Mouse (Mus musculus): ENCODE measurements around the gene V1ra8. TPM values are rescaled to one million over a fixed set of nuclear protein-coding genes. Genes with fewer than 3 reads are reported as not detected.
"Not testable (repeated sequence)": the region's sequence is repeated elsewhere in the genome, so short reads cannot be mapped to it uniquely, and the experiment has no call there.

V1ra8 gene
- polyA plus RNA-seq (2016; fragmentation: Nextera tagmentation; extraction: Ambion mirVana): not detected in 2 replicates

- H3K9me3 ChIP-seq (replicated peaks); H3K36me3 ChIP-seq; H3K27me3 ChIP-seq (replicated peaks); H3K4me3 ChIP-seq; ATAC-seq (ENCODE audit: insufficient number of reproducible peaks, low FRiP score); H3K4me1 ChIP-seq (replicated peaks); H3K9ac ChIP-seq; H3K27ac ChIP-seq (ENCODE audit: poor library complexity, severe bottlenecking); H3K4me2 ChIP-seq: not testable (repeated sequence)
- WGBS: 79% methylated on average over 2 of the region's 2 CpGs
Measured at GRCm38 (mm10) chr6:90202493-90202892, at the start of gene V1ra8. Gene V1ra8, plus strand, starts transcription at chr6:90202793.

- H3K27ac ChIP-seq (ENCODE audit: poor library complexity, severe bottlenecking): no peak overlapping the region
- 80% methylated on average over 3 of the region's 3 CpGs for WGBS
- no peak overlapping the region for H3K4me2 ChIP-seq
- 0 out of 2 replicates have a peak, but pooled peaks cover 3% of the 10 kb centered on the region for H3K9me3 ChIP-seq (replicated peaks)
- ATAC-seq (ENCODE audit: insufficient number of reproducible peaks, low FRiP score): no peak
- no peak overlapping the region for H3K4me3 ChIP-seq
- H3K4me1 ChIP-seq (replicated peaks): no peaks in the 10 kb centered on the region
- no peaks in the 10 kb centered on the region for H3K36me3 ChIP-seq
- no peak overlapping the region for H3K9ac ChIP-seq
- H3K27me3 ChIP-seq (replicated peaks): no peaks in the 10 kb centered on the region
Measured at GRCm38 (mm10) chr6:90160139-90160538, 42.5 kb upstream of the V1ra8 start.

GRCm38 (mm10) chr6:90174508-90174907, 28.1 kb upstream of the V1ra8 start, which contains the start of gene Vmn1r52:
Gene Vmn1r52, plus strand, starts transcription at chr6:90174808.
- no peak within 1 kb of the TSS for H3K4me2 ChIP-seq

GRCm38 (mm10) chr6:90224338-90224737, 21.7 kb downstream of the V1ra8 start, which contains the start of gene Vmn1r53:
Gene Vmn1r53, minus strand, starts transcription at chr6:90224438.
- no peak within 1 kb of the TSS for H3K9ac ChIP-seq
- no peak for ATAC-seq (ENCODE audit: insufficient number of reproducible peaks, low FRiP score)
- H3K4me2 ChIP-seq: no peak within 1 kb of the TSS
- no peak within 1 kb of the TSS for H3K27ac ChIP-seq (ENCODE audit: poor library complexity, severe bottlenecking)
- no peaks in the 10 kb centered on the region for H3K36me3 ChIP-seq
- no peaks in the 10 kb centered on the region for H3K4me1 ChIP-seq (replicated peaks)
- peaks cover 8% of the 10 kb centered on the region for H3K9me3 ChIP-seq (replicated peaks)
- WGBS: 72% methylated on average over 1 of the region's 1 CpGs
- H3K27me3 ChIP-seq (replicated peaks): no peaks in the 10 kb centered on the region
- no peak within 1 kb of the TSS for H3K4me3 ChIP-seq

More at GRCm38 (mm10) chr6:90174508-90174907, 28.1 kb upstream of the V1ra8 start, which contains the start of gene Vmn1r52:
- H3K27me3 ChIP-seq (replicated peaks): no peaks in the 10 kb centered on the region
- H3K9me3 ChIP-seq (replicated peaks): 0 out of 2 replicates have a peak, but pooled peaks cover 5% of the 10 kb centered on the region
- no peaks in the 10 kb centered on the region for H3K4me1 ChIP-seq (replicated peaks)
- no peak within 1 kb of the TSS for H3K9ac ChIP-seq
- H3K4me3 ChIP-seq: no peak within 1 kb of the TSS
- H3K36me3 ChIP-seq: no peaks in the 10 kb centered on the region
- ATAC-seq (ENCODE audit: insufficient number of reproducible peaks, low FRiP score): no peak
- 57% methylated on average over 2 of the region's 2 CpGs for WGBS
- no peak within 1 kb of the TSS for H3K27ac ChIP-seq (ENCODE audit: poor library complexity, severe bottlenecking)

- H3K36me3 ChIP-seq; ATAC-seq (ENCODE audit: insufficient number of reproducible peaks, low FRiP score); H3K9ac ChIP-seq; H3K4me2 ChIP-seq; H3K27ac ChIP-seq (ENCODE audit: poor library complexity, severe bottlenecking); H3K4me3 ChIP-seq; H3K27me3 ChIP-seq (replicated peaks); H3K4me1 ChIP-seq (replicated peaks): not testable (repeated sequence)
- peaks cover 20% of the 10 kb centered on the region for H3K9me3 ChIP-seq (replicated peaks)
- WGBS: 80% methylated on average over 4 of the region's 4 CpGs
Measured at GRCm38 (mm10) chr6:90232114-90232513, 29.5 kb downstream of the V1ra8 start.

- H3K4me2 ChIP-seq: no peak overlapping the region
- H3K9ac ChIP-seq: no peak overlapping the region
- peaks cover 20% of the 10 kb centered on the region for H3K9me3 ChIP-seq (replicated peaks)
- no peaks in the 10 kb centered on the region for H3K4me1 ChIP-seq (replicated peaks)
- H3K4me3 ChIP-seq: no peak overlapping the region
- no peaks in the 10 kb centered on the region for H3K36me3 ChIP-seq
- no peak for ATAC-seq (ENCODE audit: insufficient number of reproducible peaks, low FRiP score)
- H3K27ac ChIP-seq (ENCODE audit: poor library complexity, severe bottlenecking): no peak overlapping the region
- H3K27me3 ChIP-seq (replicated peaks): no peaks in the 10 kb centered on the region
- 44% methylated on average over 27 of the region's 27 CpGs for WGBS
Measured at GRCm38 (mm10) chr6:90232681-90233080, 30.1 kb downstream of the V1ra8 start.

GRCm38 (mm10) chr6:90244019-90244418, 41.4 kb downstream of the V1ra8 start:
- Histone ChIP-seq H3K9ac (no peak overlapping the region), H3K36me3 (no peaks in the 10 kb centered on the region), H3K27me3 (replicated peaks) (no peaks in the 10 kb centered on the region), H3K4me1 (replicated peaks) (no peaks in the 10 kb centered on the region), H3K27ac (ENCODE audit: poor library complexity, severe bottlenecking) (no peak overlapping the region), H3K4me2 (no peak overlapping the region), H3K9me3 (replicated peaks) (no peaks in the 10 kb centered on the region), H3K4me3 (no peak overlapping the region)
- ATAC-seq (ENCODE audit: insufficient number of reproducible peaks, low FRiP score): no peak
- WGBS: 66% methylated on average over 3 of the region's 3 CpGs

GRCm38 (mm10) chr6:90246000-90246399, 43.4 kb downstream of the V1ra8 start, which contains the start of gene Vmn1r54:
Gene Vmn1r54, plus strand, starts transcription at chr6:90246300.
- 60% methylated on average over 1 of the region's 1 CpGs for WGBS
- Histone ChIP-seq H3K9ac (no peak within 1 kb of the TSS), H3K4me2 (no peak within 1 kb of the TSS), H3K9me3 (replicated peaks) (no peaks in the 10 kb centered on the region), H3K27me3 (replicated peaks) (no peaks in the 10 kb centered on the region), H3K4me3 (no peak within 1 kb of the TSS), H3K36me3 (no peaks in the 10 kb centered on the region), H3K4me1 (replicated peaks) (no peaks in the 10 kb centered on the region), H3K27ac (ENCODE audit: poor library complexity, severe bottlenecking) (no peak within 1 kb of the TSS)
- ATAC-seq (ENCODE audit: insufficient number of reproducible peaks, low FRiP score): no peak

Other genes starting within 250 kb of the V1ra8 start
- not detected in 2 replicates for gene Vmn1r46, start 233.5 kb upstream of the V1ra8 start, polyA plus RNA-seq (2016; fragmentation: Nextera tagmentation; extraction: Ambion mirVana)
- gene Vmn1r47, start 186.6 kb upstream of the V1ra8 start, polyA plus RNA-seq (2016; fragmentation: Nextera tagmentation; extraction: Ambion mirVana): not detected in 2 replicates
- gene Vmn1r48, start 166.0 kb upstream of the V1ra8 start, polyA plus RNA-seq (2016; fragmentation: Nextera tagmentation; extraction: Ambion mirVana): not detected in 2 replicates
- not detected in 2 replicates for gene Vmn1r49, start 124.3 kb upstream of the V1ra8 start, polyA plus RNA-seq (2016; fragmentation: Nextera tagmentation; extraction: Ambion mirVana)
- gene Vmn1r50, start 101.4 kb upstream of the V1ra8 start, polyA plus RNA-seq (2016; fragmentation: Nextera tagmentation; extraction: Ambion mirVana): not detected in 2 replicates
- not detected in 2 replicates for gene Vmn1r51, start 80.2 kb upstream of the V1ra8 start, polyA plus RNA-seq (2016; fragmentation: Nextera tagmentation; extraction: Ambion mirVana)
- not detected in 2 replicates for gene Vmn1r52, start 28.0 kb upstream of the V1ra8 start, polyA plus RNA-seq (2016; fragmentation: Nextera tagmentation; extraction: Ambion mirVana)
- not detected in 2 replicates for gene Vmn1r53, start 21.6 kb downstream of the V1ra8 start, polyA plus RNA-seq (2016; fragmentation: Nextera tagmentation; extraction: Ambion mirVana)
- not detected in 2 replicates for gene Vmn1r54, start 43.5 kb downstream of the V1ra8 start, polyA plus RNA-seq (2016; fragmentation: Nextera tagmentation; extraction: Ambion mirVana)
- not detected in 2 replicates for gene BC048671, start 98.4 kb downstream of the V1ra8 start, polyA plus RNA-seq (2016; fragmentation: Nextera tagmentation; extraction: Ambion mirVana)
- gene Chst13, start 122.4 kb downstream of the V1ra8 start, polyA plus RNA-seq (2016; fragmentation: Nextera tagmentation; extraction: Ambion mirVana): 0.10 TPM in 1 of 2 replicates, not detected in the other
- not detected in 2 replicates for gene Uroc1, start 130.5 kb downstream of the V1ra8 start, polyA plus RNA-seq (2016; fragmentation: Nextera tagmentation; extraction: Ambion mirVana)
- gene Zxdc, start 166.7 kb downstream of the V1ra8 start, polyA plus RNA-seq (2016; fragmentation: Nextera tagmentation; extraction: Ambion mirVana): 9.2 and 10.0 TPM in 2 replicates
- gene Cfap100, start 226.0 kb downstream of the V1ra8 start, polyA plus RNA-seq (2016; fragmentation: Nextera tagmentation; extraction: Ambion mirVana): 0.08 and 0.12 TPM in 2 replicates

Measured in heart, embryonic 12.5 days (tissue).